In the genomic region with DNA sequence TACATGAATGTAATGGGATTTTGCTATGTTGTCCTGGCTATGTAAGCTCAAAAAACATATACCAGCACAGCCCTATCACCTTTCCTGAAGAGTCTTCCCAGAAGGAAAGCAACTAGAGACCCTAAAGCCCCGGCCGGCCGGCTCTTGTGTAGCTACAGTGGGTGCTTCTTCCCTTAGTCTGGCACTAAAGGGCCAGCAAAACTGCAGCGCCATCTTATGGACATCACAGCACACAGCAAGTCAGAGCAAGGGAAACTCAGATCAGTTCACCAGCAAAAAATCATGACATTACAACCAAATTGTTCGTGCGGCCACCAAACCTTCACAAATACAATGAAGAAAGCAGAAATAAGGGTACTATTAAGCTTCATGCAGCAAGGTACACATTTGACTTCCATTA, we compare ENCODE assay signal across 8 mouse cellular contexts.
DNase-seq lines count a peak whose midpoint lies in the region; ATAC-seq and TF ChIP-seq lines count a peak whose summit lies in the region.

No protein-coding gene starts in this region.

- ATAC-seq in inflammation-experienced regulatory T-cells, adult 6 months, result peak; percentile 38

- peak; percentile 22; the same call in 1 of the 2 replicates for TF ChIP-seq CTCF in bone marrow, adult 2 months (IDR thresholded peaks at IDR 0.05; ENCODE audit: control insufficient read depth, insufficient read depth, low read length)

- WGBS in bone marrow, adult 2 months, result 65% methylated on average over 6 of the region's 6 CpGs
- WGBS in forebrain, embryonic 10.5 days, result 41% methylated on average over 6 of the region's 6 CpGs

- no peak for TF ChIP-seq POLR2A in bone marrow, adult 2 months (IDR thresholded peaks at IDR 0.05; ENCODE audit: borderline replicate concordance, control insufficient read depth, low read depth, low read length)

- peaks cover 8% of the 10 kb centered on the region; the same call in 1 of the 2 replicates for H3K36me3 ChIP-seq in forebrain, embryonic 10.5 days (replicated peaks)

- H3K9me3 ChIP-seq in forebrain, embryonic 10.5 days, result no peaks in the 10 kb centered on the region

- H3K4me1 ChIP-seq in bone marrow, adult 2 months (ENCODE audit: control insufficient read depth, insufficient read depth, low read length), result no peaks in the 10 kb centered on the region; the same call in 1 of the 2 replicates
- H3K4me1 ChIP-seq in forebrain, embryonic 10.5 days, result peaks cover 39% of the 10 kb centered on the region

- no peaks in the 10 kb centered on the region for H3K27me3 ChIP-seq in forebrain, embryonic 10.5 days (ENCODE audit: poor library complexity, severe bottlenecking)

- H3K4me3 ChIP-seq in bone marrow, adult 2 months (replicated peaks; ENCODE audit: control insufficient read depth, low read depth, low read length), result no peak overlapping the region
- H3K4me3 ChIP-seq in forebrain, embryonic 10.5 days, result no peak overlapping the region

- DNase-seq in gastrocnemius, adult 18-20 months (ENCODE audit: low spot score), result peak; percentile 44
- DNase-seq in gastrocnemius, postnatal 25 days, result no peak
- peak; percentile 51 for DNase-seq in A20 (ENCODE audit: low read depth, low spot score)
- DNase-seq in forebrain, embryonic 10.5 days (ENCODE audit: extremely low spot score, low spot score), result peak; percentile 35
- peak; percentile 34 for DNase-seq in lung, postnatal 14 days
- DNase-seq in right cerebral cortex, postnatal 14 days, result peak; percentile 37

- H3K27ac ChIP-seq in bone marrow, adult 2 months (ENCODE audit: control insufficient read depth, insufficient read depth, low read depth, low read length, poor library complexity), result no peak overlapping the region
- H3K27ac ChIP-seq in forebrain, embryonic 10.5 days, result no peak overlapping the region
